14 mouse cellular contexts compared by ENCODE assay signal in the genomic region with DNA sequence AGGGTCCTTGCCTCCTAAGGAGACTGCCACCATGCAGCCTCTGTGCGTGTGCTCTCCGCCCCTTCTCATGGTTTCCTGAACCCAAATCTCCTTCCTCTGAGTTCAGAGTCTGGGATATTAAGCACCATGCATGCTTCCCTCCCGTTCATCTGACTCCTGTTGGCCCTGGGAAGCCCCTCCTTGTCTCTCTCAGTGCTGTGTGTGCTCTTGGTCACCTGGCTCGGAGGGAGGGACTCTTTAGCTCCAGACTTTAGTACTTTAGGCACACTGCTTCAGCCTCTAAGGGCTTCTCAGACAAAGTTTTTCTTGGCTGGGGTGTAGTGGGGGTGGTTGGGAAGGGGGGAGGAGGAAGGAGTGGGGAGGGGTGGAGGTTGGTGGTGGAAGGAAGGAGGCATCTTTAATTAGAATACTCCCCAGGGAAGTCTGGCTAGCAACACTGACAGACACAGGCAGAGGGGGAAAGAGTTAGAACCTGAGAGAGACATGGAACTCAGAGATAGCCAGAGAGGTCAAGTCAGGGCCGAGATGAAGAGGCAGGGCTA. TPM values are rescaled to one million over a fixed set of nuclear protein-coding genes. Genes with fewer than 3 reads are reported as not detected.
DNase-seq lines count a peak whose midpoint lies in the region; ATAC-seq and TF ChIP-seq lines count a peak whose summit lies in the region.
"Had no signal": no experiment of that assay in that cellular context is flagged by ENCODE, and none has a peak within 500 bp of the region (broad histone marks: within the 10 kb centered on the region; RNA-seq: fewer than 3 reads in every experiment).

No protein-coding gene starts in this region.

- no peaks in the 10 kb centered on the region for H3K9me3 ChIP-seq in heart, embryonic 10.5 days
- H3K9me3 ChIP-seq in kidney, postnatal 0 days (replicated peaks; ENCODE audit: low read length): no peaks in the 10 kb centered on the region
- no peaks in the 10 kb centered on the region for H3K9me3 ChIP-seq in embryonic facial prominence, embryonic 14.5 days (ENCODE audit: control insufficient read depth, low read length)
- H3K9me3 ChIP-seq: limb, embryonic 15.5 days; midbrain, embryonic 15.5 days; neural tube, embryonic 13.5 days had no signal

- peak overlapping the region; percentile 74 for H3K27ac ChIP-seq in heart, embryonic 10.5 days
- H3K27ac ChIP-seq in kidney, postnatal 0 days: peak overlapping the region; percentile 77
- H3K27ac ChIP-seq in embryonic facial prominence, embryonic 14.5 days (replicated peaks; ENCODE audit: low read depth, low read length): peak overlapping the region; percentile 30; the same call in 1 of the 2 replicates
- peak overlapping the region; percentile 90 for H3K27ac ChIP-seq in macrophage
- H3K27ac ChIP-seq: midbrain, embryonic 15.5 days; neural tube, embryonic 13.5 days had no signal

- no peak for DNase-seq in heart, embryonic 10.5 days (ENCODE audit: low spot score)
- DNase-seq in heart, postnatal 25 days (ENCODE audit: low spot score): no peak
- DNase-seq in kidney, postnatal 0 days (ENCODE audit: low spot score): no peak
- no peak for DNase-seq in kidney, adult 8-10 months
- DNase-seq in embryonic facial prominence, embryonic 14.5 days (ENCODE audit: low spot score): no peak
- no peak for DNase-seq in urinary bladder, postnatal 25 days (ENCODE audit: low spot score)
- no peak for DNase-seq in cerebellum, adult 9-11 months
- DNase-seq: cerebellum, postnatal 25 days; right cerebral cortex, adult 18-20 months had no signal

- intact Hi-C loops in heart, postnatal 25 days (cut with DNase I): no loop called here

- H3K4me2 ChIP-seq in kidney, postnatal 0 days (ENCODE audit: low read length): no peak overlapping the region
- H3K4me2 ChIP-seq in embryonic facial prominence, embryonic 14.5 days (ENCODE audit: low read depth, low read length): no peak overlapping the region
- H3K4me2 ChIP-seq: limb, embryonic 15.5 days; midbrain, embryonic 15.5 days; neural tube, embryonic 13.5 days had no signal

- H3K9ac ChIP-seq in kidney, postnatal 0 days (ENCODE audit: low read depth, low read length): no peak overlapping the region
- H3K9ac ChIP-seq in embryonic facial prominence, embryonic 14.5 days (ENCODE audit: low read depth, low read length): no peak overlapping the region; the same call in 1 of the 2 replicates
- H3K9ac ChIP-seq: limb, embryonic 15.5 days; midbrain, embryonic 15.5 days; neural tube, embryonic 13.5 days had no signal

- H3K36me3 ChIP-seq in heart, embryonic 10.5 days: no peaks in the 10 kb centered on the region
- no peaks in the 10 kb centered on the region for H3K36me3 ChIP-seq in kidney, postnatal 0 days (ENCODE audit: insufficient read depth, low read length)
- no peaks in the 10 kb centered on the region for H3K36me3 ChIP-seq in embryonic facial prominence, embryonic 14.5 days (ENCODE audit: control insufficient read depth, insufficient read depth, low read length)
- no peaks in the 10 kb centered on the region for H3K36me3 ChIP-seq in macrophage (ENCODE audit: inconsistent target)
- H3K36me3 ChIP-seq: limb, embryonic 15.5 days; midbrain, embryonic 15.5 days; neural tube, embryonic 13.5 days had no signal

- H3K4me3 ChIP-seq in heart, embryonic 10.5 days: no peak overlapping the region
- no peak overlapping the region for H3K4me3 ChIP-seq in kidney, postnatal 0 days (replicated peaks; ENCODE audit: low read depth, low read length)
- H3K4me3 ChIP-seq in embryonic facial prominence, embryonic 14.5 days (ENCODE audit: low read depth, low read length): no peak overlapping the region
- peak overlapping the region; percentile 12 for H3K4me3 ChIP-seq in macrophage (ENCODE audit: inconsistent target)
- H3K4me3 ChIP-seq: limb, embryonic 15.5 days; midbrain, embryonic 15.5 days; neural tube, embryonic 13.5 days had no signal

- peaks cover 4% of the 10 kb centered on the region; the same call in 1 of the 2 replicates for H3K27me3 ChIP-seq in heart, embryonic 10.5 days (ENCODE audit: insufficient read depth, poor library complexity, severe bottlenecking)
- H3K27me3 ChIP-seq in kidney, postnatal 0 days (ENCODE audit: insufficient read depth, low read length): no peaks in the 10 kb centered on the region
- no peaks in the 10 kb centered on the region for H3K27me3 ChIP-seq in embryonic facial prominence, embryonic 14.5 days (replicated peaks; ENCODE audit: control insufficient read depth, insufficient read depth, low read length)
- H3K27me3 ChIP-seq: midbrain, embryonic 15.5 days had no signal

- TF ChIP-seq CTCF in kidney, postnatal 0 days (IDR thresholded peaks at IDR 0.05; ENCODE audit: low read depth): no peak

- no peaks in the 10 kb centered on the region for H3K79me2 ChIP-seq in macrophage (ENCODE audit: inconsistent target)

- no peak for ATAC-seq in kidney, postnatal 0 days (replicated peaks; ENCODE audit: low FRiP score, low read depth)
- 0 out of 2 replicates have a peak, but pooled peaks have one; percentile 10 for ATAC-seq in embryonic facial prominence, embryonic 14.5 days (ENCODE audit: low read depth)
- ATAC-seq: activated CD4-positive, CD25-positive, alpha-beta regulatory T cell, adult 4 months; midbrain, embryonic 15.5 days had no signal

- peaks cover 44% of the 10 kb centered on the region for H3K4me1 ChIP-seq in heart, embryonic 10.5 days
- H3K4me1 ChIP-seq in kidney, postnatal 0 days (replicated peaks; ENCODE audit: insufficient read depth, low read length): peaks cover 18% of the 10 kb centered on the region; the same call in 1 of the 2 replicates
- H3K4me1 ChIP-seq in embryonic facial prominence, embryonic 14.5 days (ENCODE audit: control insufficient read depth, insufficient read depth, low read length): peaks cover 12% of the 10 kb centered on the region

- 37% methylated on average over 5 of the region's 5 CpGs for WGBS in heart, embryonic 10.5 days
- WGBS in kidney, postnatal 0 days: 36% methylated on average over 5 of the region's 5 CpGs
- WGBS in embryonic facial prominence, embryonic 14.5 days: 37% methylated on average over 5 of the region's 5 CpGs
- 42% methylated on average over 5 of the region's 5 CpGs for WGBS in macrophage (ENCODE audit: missing documents)

RNA-seq across cellular contexts. Expression of a gene that starts 12.5 kb away (rescaled TPM):
- 12.2 and 16.4 TPM in 2 replicates for polyA plus RNA-seq in heart, embryonic 10.5 days (2016; fragmentation: Nextera tagmentation; extraction: Ambion mirVana)
- total RNA-seq in heart, postnatal 25 days (2021): 10 to 100 TPM; 16.4 to 16.8 TPM
- 41.9 and 42.0 TPM in 2 replicates for polyA plus RNA-seq in kidney, postnatal 0 days (2015; fragmentation: Nextera tagmentation; extraction: Ambion mirVana)
- 14.7 and 15.6 TPM in 2 replicates for polyA plus RNA-seq in embryonic facial prominence, embryonic 14.5 days (2014; fragmentation: Nextera tagmentation; extraction: Ambion mirVana)
- total RNA-seq in macrophage (2018; cell fraction: chromatin; rRNA removed): 100 to 1,000 TPM in 4 of 26 experiments, 10 to 100 TPM in 20, 1 to 10 TPM in 2; 7.9 to 140 (median 41.4) TPM
- 10 to 100 TPM in 14 of 26 experiments, 1 to 10 TPM in 12; 3.2 to 31.8 (median 12.4) TPM for total RNA-seq in macrophage (2018; cell fraction: cytosol; rRNA removed)
- total RNA-seq in macrophage (2018; cell fraction: nucleus; rRNA removed): 100 to 1,000 TPM in 1 of 26 experiments, 10 to 100 TPM in 20, 1 to 10 TPM in 5; 6.8 to 103 (median 22.2) TPM
- polyA plus RNA-seq in macrophage (2018): 10.2 to 38.1 TPM (median 20.3 TPM) in 3 replicates

Comparison
In these comparisons a context has a peak if more than half of its experiments do, and no peak if none do; other contexts are left out.
1. H3K27ac ChIP-seq: peak in every context shown above with its lines; median percentile 90 in macrophage; 77 in kidney, postnatal 0 days; 74 in heart, embryonic 10.5 days; 30 in embryonic facial prominence, embryonic 14.5 days.